In the genomic region with DNA sequence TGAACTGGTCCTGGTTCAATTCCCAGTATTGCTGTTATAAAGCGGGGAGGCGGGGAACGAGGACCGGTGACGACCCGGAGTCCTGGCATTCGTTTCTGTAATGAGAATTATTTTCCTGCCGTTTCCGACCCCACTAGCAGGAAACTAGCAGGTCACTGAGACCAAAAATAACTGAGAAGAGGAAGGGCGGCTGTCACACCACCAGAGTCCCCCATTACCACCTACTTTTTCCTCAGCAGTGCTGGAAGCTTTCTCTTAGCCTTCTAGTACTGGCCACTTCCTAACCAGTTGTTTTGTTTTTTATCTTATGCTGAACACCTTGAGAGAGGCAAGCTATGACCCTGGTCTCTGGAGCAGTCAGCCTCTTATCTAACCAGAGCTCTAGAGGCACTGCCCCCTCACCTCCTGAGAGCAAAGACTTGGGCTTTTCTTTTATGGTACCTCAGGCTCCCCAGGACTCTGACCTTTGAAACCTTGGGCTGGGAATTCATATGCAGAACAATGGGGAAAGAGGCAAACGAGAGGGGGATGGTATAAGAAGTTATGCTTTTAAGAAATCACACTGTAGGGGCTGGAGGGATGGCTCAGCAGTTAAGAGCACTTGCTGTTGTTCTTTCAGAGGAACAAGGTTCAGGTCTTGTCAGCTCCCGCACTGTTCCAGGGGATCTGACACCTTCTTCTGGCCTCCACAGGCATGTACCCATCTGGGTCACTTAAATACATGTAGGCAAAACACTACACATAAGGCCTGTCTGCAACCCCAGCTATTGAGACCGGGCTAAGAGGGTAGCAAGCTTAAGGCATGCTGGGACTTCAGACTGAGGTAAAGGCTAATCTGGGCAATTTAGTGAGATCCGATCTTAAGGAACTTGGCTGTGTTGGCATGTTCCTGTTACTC, we compare ENCODE assay signal across 8 mouse cellular contexts. TPM values are rescaled to one million over a fixed set of nuclear protein-coding genes. Genes with fewer than 3 reads are reported as not detected.
DNase-seq lines count a peak whose midpoint lies in the region; ATAC-seq lines count a peak whose summit lies in the region.

No protein-coding gene starts in this region.

- H3K4me2 ChIP-seq in heart, embryonic 15.5 days = peak overlapping the region; percentile 97

- peak overlapping the region; percentile 85 for H3K27ac ChIP-seq in heart, embryonic 15.5 days

- peaks cover 32% of the 10 kb centered on the region for H3K4me1 ChIP-seq in heart, embryonic 15.5 days (replicated peaks)

- peak overlapping the region; percentile 63 for H3K4me3 ChIP-seq in heart, embryonic 15.5 days

- H3K9me3 ChIP-seq in heart, embryonic 15.5 days (replicated peaks) = no peaks in the 10 kb centered on the region

- WGBS in heart, embryonic 15.5 days = 13% methylated on average over 14 of the region's 14 CpGs

- H3K9ac ChIP-seq in heart, embryonic 15.5 days = peak overlapping the region; percentile 53

- DNase-seq in cerebellum, adult 11-12 months = peak; percentile 60
- DNase-seq in cerebellum, postnatal 14 days = no peak
- DNase-seq in cerebellum, postnatal 10 days = peak; percentile 51 to 66
- DNase-seq in kidney, postnatal 36 days = peak; percentile 68 to 79
- peak; percentile 41 for DNase-seq in naive thymus-derived CD4-positive, alpha-beta T cell, adult 2 months (ENCODE audit: low read depth)
- no peak for DNase-seq in B cell, adult 2 months
- DNase-seq in thymus, postnatal 14 days = no peak

- ATAC-seq in heart, embryonic 15.5 days (replicated peaks; ENCODE audit: insufficient number of reproducible peaks, insufficient read depth, low FRiP score, low read depth) = no peak

- H3K27me3 ChIP-seq in heart, embryonic 15.5 days = peaks cover 32% of the 10 kb centered on the region

- H3K36me3 ChIP-seq in heart, embryonic 15.5 days = no peaks in the 10 kb centered on the region

RNA-seq across cellular contexts. Expression of gene Slc16a13, which starts 1.0 kb away (rescaled TPM):
- 4.5 and 5.2 TPM in 2 replicates for polyA plus RNA-seq in heart, embryonic 15.5 days (2015; fragmentation: Nextera tagmentation; extraction: Ambion mirVana)

RNA-seq across cellular contexts. Expression of gene Bcl6b, which starts 7.7 kb away (rescaled TPM):
- polyA plus RNA-seq in heart, embryonic 15.5 days (2015; fragmentation: Nextera tagmentation; extraction: Ambion mirVana) = 18.1 and 19.8 TPM in 2 replicates

RNA-seq across cellular contexts. Expression of gene Slc16a11, which starts 9.3 kb away (rescaled TPM):
- 0.54 and 0.65 TPM in 2 replicates for polyA plus RNA-seq in heart, embryonic 15.5 days (2015; fragmentation: Nextera tagmentation; extraction: Ambion mirVana)

RNA-seq across cellular contexts. Expression of gene 0610010K14Rik, which starts 15.9 kb away (rescaled TPM):
- polyA plus RNA-seq in heart, embryonic 15.5 days (2015; fragmentation: Nextera tagmentation; extraction: Ambion mirVana) = 107 and 113 TPM in 2 replicates

RNA-seq across cellular contexts. Expression of gene Gm21988, which starts 17.8 kb away (rescaled TPM):
- 7.3 and 10.3 TPM in 2 replicates for polyA plus RNA-seq in heart, embryonic 15.5 days (2015; fragmentation: Nextera tagmentation; extraction: Ambion mirVana)

Comparison
In these comparisons a context has a peak if more than half of its experiments do, and no peak if none do; other contexts are left out.
1. DNase-seq: peak in cerebellum, adult 11-12 months (single experiment), cerebellum, postnatal 10 days (2 of 2), kidney, postnatal 36 days (2 of 2) and naive thymus-derived CD4-positive, alpha-beta T cell, adult 2 months (single experiment); none in cerebellum, postnatal 14 days (0 of 2), B cell, adult 2 months (0 of 2) and thymus, postnatal 14 days (single experiment).